ENCODE assay signal across 27 mouse cellular contexts in genomic region chr1:175701145-175701544, GRCm38 (mm10). TPM values are rescaled to one million over a fixed set of nuclear protein-coding genes. Genes with fewer than 3 reads are reported as not detected.
"Had no signal": no experiment of that assay in that cellular context is flagged by ENCODE, and none has a peak within 500 bp of the region (broad histone marks: within the 10 kb centered on the region; RNA-seq: fewer than 3 reads in every experiment).

No protein-coding gene starts in this region.

- H3K9me3 ChIP-seq: hindbrain, embryonic 15.5 days; kidney, embryonic 15.5 days; lung, embryonic 15.5 days; megakaryocyte, embryonic 14.5 days had no signal

- H3K9ac ChIP-seq: hindbrain, embryonic 15.5 days; kidney, embryonic 15.5 days; liver, embryonic 14.5 days; lung, embryonic 15.5 days had no signal

- H3K4me2 ChIP-seq: hindbrain, embryonic 15.5 days; kidney, embryonic 15.5 days; lung, embryonic 15.5 days; midbrain, embryonic 11.5 days had no signal

- H3K4me3 ChIP-seq: hindbrain, embryonic 15.5 days; kidney, embryonic 15.5 days; lung, embryonic 15.5 days; megakaryocyte, embryonic 14.5 days had no signal

- H3K36me3 ChIP-seq: hindbrain, embryonic 15.5 days; kidney, embryonic 15.5 days; lung, embryonic 15.5 days had no signal

- DNase-seq: kidney, adult 11 months; kidney, adult 8-10 months; kidney, postnatal 14 days; kidney, postnatal 4 days; lung, adult 18-20 months; lung, postnatal 10 days; lung, postnatal 36 days; midbrain, embryonic 14.5 days; thymus, adult 18-20 months; thymus, postnatal 36 days had no signal

- H3K27ac ChIP-seq: hindbrain, embryonic 15.5 days; kidney, embryonic 15.5 days; liver, embryonic 14.5 days; lung, embryonic 15.5 days had no signal

- H3K4me1 ChIP-seq: hindbrain, embryonic 15.5 days; kidney, embryonic 15.5 days; lung, embryonic 15.5 days had no signal

- H3K27me3 ChIP-seq: hindbrain, embryonic 15.5 days; kidney, embryonic 15.5 days; lung, embryonic 15.5 days had no signal

RNA-seq across cellular contexts. Expression of gene Wdr64, which starts 2.8 kb away (rescaled TPM):
- total RNA-seq: layer of hippocampus, adult 18-20 months; layer of hippocampus, postnatal 14 days; left cerebral cortex, adult 8-10 months; liver, adult 2 months; midbrain, postnatal 0 days had no signal
- polyA plus RNA-seq: hindbrain, embryonic 15.5 days; limb, embryonic 11.5 days; limb, embryonic 14.5 days; liver, adult 2 months; liver, embryonic 14.5 days; lung, embryonic 15.5 days; midbrain, embryonic 11.5 days; midbrain, embryonic 14.5 days; midbrain, postnatal 0 days; neural tube, embryonic 11.5 days; neural tube, embryonic 14.5 days; small intestine, adult 2 months; spleen, adult 2 months had no signal
